Mouse (Mus musculus) forebrain, embryonic 12.5 days (tissue): ENCODE results near the gene Rufy1. TPM values are rescaled to one million over a fixed set of nuclear protein-coding genes. Genes with fewer than 3 reads are reported as not detected.
A peak's percentile ranks its signal among the peaks of the same experiment; 100 is the strongest.

Experiments used
- ATAC-seq: fragments of 200-750 bp; cut with Nextera tagmentation; 2 replicates; pipeline ENCODE4 v1.8.0; 2017; ENCODE audit warnings: moderate TSS enrichment; ENCODE audit not compliant: low FRiP score
- H3K27ac ChIP-seq: fragments of 300-500 bp; sonication (generic); 2 replicates; pipeline ENCODE4 v1.5.1; 2016; ENCODE audit warnings: mild to moderate bottlenecking
- H3K27me3 ChIP-seq: fragments of 300-500 bp; sonication (generic); 2 replicates; pipeline ENCODE4 v1.6.1; 2016; ENCODE audit warnings: mild to moderate bottlenecking
- H3K36me3 ChIP-seq: fragments of 300-500 bp; sonication (generic); replicated peaks from 2 replicates; pipeline ENCODE4 v1.6.1; 2016; ENCODE audit warnings: mild to moderate bottlenecking
- H3K4me1 ChIP-seq: fragments of 300-500 bp; sonication (generic); 2 replicates; pipeline ENCODE4 v1.6.1; 2016
- H3K4me2 ChIP-seq: fragments of 300-500 bp; sonication (generic); 2 replicates; pipeline ENCODE4 v1.6.1; 2016; ENCODE audit warnings: mild to moderate bottlenecking, moderate library complexity
- H3K4me3 ChIP-seq: fragments of 300-500 bp; sonication (generic); replicated peaks from 2 replicates; pipeline ENCODE4 v1.5.1; 2016; ENCODE audit warnings: mild to moderate bottlenecking
- H3K9ac ChIP-seq: fragments of 300-500 bp; sonication (generic); 2 replicates; pipeline ENCODE4 v1.6.1; 2016; ENCODE audit warnings: mild to moderate bottlenecking
- H3K9me3 ChIP-seq: fragments of 300-500 bp; sonication (generic); 2 replicates; pipeline ENCODE4 v1.6.1; 2016
- WGBS: fragments of 180-500 bp; shearing (Covaris S2); methylation state at CpG from one replicate; pipeline ENCODE4 v1.1.7; 2016; 5-methylcytosine and 5-hydroxymethylcytosine counted together
- polyA plus RNA-seq: library from polyadenylated mRNA; unstranded; fragments of >200 nt; fragmentation: Nextera tagmentation; extraction: Ambion mirVana; gene quantifications from 2 replicates; pipeline ENCODE4 v1.2.1, GENCODE M21; 2016

The Rufy1 gene
- polyA plus RNA-seq, 1 experiment from 2014 or later, result 31.5 TPM

- 44% methylated on average over 5 of the region's 5 CpGs for WGBS
These were observed 9.5 kb downstream of the Rufy1 start for GRCm38 (mm10) chr11:50421461-50421860.

GRCm38 (mm10) chr11:50417856-50418255 is 13.1 kb downstream of the Rufy1 start:
- 88% methylated on average over 2 of the region's 2 CpGs for WGBS
- H3K9me3 ChIP-seq, result no peaks in the 10 kb centered on the region
- H3K27me3 ChIP-seq, result no peaks in the 10 kb centered on the region
- H3K9ac ChIP-seq, result no peak overlapping the region
- H3K4me1 ChIP-seq, result peaks cover 6% of the 10 kb centered on the region
- no peak overlapping the region for H3K4me3 ChIP-seq
- H3K27ac ChIP-seq, result no peak overlapping the region
- ATAC-seq, result no peak
- H3K36me3 ChIP-seq, result peaks cover 52% of the 10 kb centered on the region
- no peak overlapping the region for H3K4me2 ChIP-seq

More at GRCm38 (mm10) chr11:50421461-50421860, 9.5 kb downstream of the Rufy1 start:
- Histone ChIP-seq H3K9ac (no peak overlapping the region; the same call in 1 of the 2 replicates), H3K27me3 (no peaks in the 10 kb centered on the region), H3K4me3 (peak overlapping the region; percentile 39), H3K4me2 (peak overlapping the region; percentile 63), H3K4me1 (peaks cover 6% of the 10 kb centered on the region), H3K9me3 (no peaks in the 10 kb centered on the region), H3K27ac (no peak overlapping the region), H3K36me3 (peaks cover 27% of the 10 kb centered on the region)
- peak; percentile 42; the same call in 1 of the 2 replicates for ATAC-seq

DNA sequence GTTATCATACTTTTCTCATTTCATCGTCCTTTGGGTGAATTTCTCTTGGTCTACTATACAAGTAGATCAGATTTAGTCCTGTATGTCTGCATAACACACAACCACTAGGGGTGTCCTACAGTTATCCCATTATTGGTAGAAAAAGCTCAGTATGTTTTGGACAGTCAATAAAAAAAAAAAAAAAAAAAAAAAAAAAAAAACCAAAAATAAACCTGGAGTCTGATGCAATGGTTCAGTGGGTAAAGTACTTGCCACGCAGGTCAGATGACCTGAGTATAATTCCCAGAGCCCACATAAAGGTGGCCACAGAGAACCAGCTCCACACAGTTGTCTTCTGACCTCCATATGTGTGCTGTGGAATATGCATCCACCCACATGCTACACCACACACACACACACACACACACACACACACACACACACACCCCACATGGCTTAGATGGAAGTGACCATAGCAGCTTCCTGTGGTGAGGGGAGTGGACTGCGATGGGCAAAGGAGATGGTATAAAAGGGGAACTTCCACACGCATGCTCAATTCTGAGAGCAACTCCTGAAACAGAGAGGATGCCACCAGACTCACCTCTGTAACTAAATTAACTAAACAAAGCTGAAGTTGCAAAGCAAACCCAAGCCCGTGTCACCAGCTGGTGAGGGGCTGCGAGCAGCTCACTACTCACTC is 15.2 kb downstream of the Rufy1 start:
- Histone ChIP-seq H3K36me3 (peaks cover 61% of the 10 kb centered on the region), H3K4me3 (no peak overlapping the region), H3K9ac (no peak overlapping the region), H3K27ac (no peak overlapping the region), H3K27me3 (no peaks in the 10 kb centered on the region), H3K4me2 (no peak overlapping the region), H3K9me3 (no peaks in the 10 kb centered on the region), H3K4me1 (no peaks in the 10 kb centered on the region)
- 95% methylated on average over 6 of the region's 6 CpGs for WGBS
- no peak for ATAC-seq

GRCm38 (mm10) chr11:50407235-50407634 is 23.7 kb downstream of the Rufy1 start:
- Histone ChIP-seq H3K4me3 (no peak overlapping the region), H3K9ac (no peak overlapping the region), H3K36me3 (peaks cover 48% of the 10 kb centered on the region), H3K27me3 (no peaks in the 10 kb centered on the region), H3K4me2 (no peak overlapping the region), H3K9me3 (no peaks in the 10 kb centered on the region), H3K27ac (no peak overlapping the region), H3K4me1 (no peaks in the 10 kb centered on the region)
- 77% methylated on average over 6 of the region's 6 CpGs for WGBS
- ATAC-seq, result no peak

DNA sequence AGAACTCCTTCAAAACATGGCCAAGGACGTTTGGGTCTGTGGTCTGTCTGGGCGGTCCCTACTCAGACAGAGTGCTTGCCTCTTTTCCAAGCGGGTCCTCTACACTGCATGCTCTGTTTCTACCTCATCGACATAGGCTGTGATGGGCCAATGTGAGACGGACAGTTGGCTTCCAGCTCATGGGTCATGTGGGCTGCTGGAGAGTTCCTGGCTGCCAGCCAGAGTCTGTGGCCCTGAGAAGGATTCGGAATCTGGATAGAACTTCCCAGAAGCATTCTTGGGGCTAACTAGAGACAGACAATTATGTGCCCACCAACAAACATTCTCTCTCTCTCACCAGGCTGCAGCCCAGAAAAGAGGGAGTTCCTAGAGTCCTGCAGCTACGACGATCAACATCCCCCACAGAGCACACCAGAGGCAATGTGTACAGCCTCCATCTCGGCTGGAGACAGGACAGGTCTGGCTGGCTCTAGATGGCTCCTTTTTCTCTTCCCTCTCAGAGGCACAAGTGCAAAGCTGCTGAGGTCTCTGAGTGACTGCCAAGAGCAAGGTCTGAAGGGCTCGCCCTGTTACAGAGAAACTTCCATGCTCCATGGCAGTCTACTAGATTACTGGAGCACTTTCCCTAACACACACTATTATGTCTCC is 27.4 kb downstream of the Rufy1 start:
- peaks cover 62% of the 10 kb centered on the region for H3K36me3 ChIP-seq
- 88% methylated on average over 10 of the region's 10 CpGs for WGBS

GRCm38 (mm10) chr11:50402481-50402880 is 28.4 kb downstream of the Rufy1 start:
- H3K9ac ChIP-seq, result no peak overlapping the region
- no peak for ATAC-seq
- no peak overlapping the region for H3K27ac ChIP-seq
- no peak overlapping the region for H3K4me2 ChIP-seq
- no peaks in the 10 kb centered on the region for H3K27me3 ChIP-seq
- WGBS, result 97% methylated on average over 3 of the region's 3 CpGs
- no peaks in the 10 kb centered on the region for H3K4me1 ChIP-seq
- peaks cover 72% of the 10 kb centered on the region for H3K36me3 ChIP-seq
- no peaks in the 10 kb centered on the region for H3K9me3 ChIP-seq
- H3K4me3 ChIP-seq, result no peak overlapping the region

More for the DNA sequence above, 27.4 kb downstream of the Rufy1 start:
- Histone ChIP-seq H3K4me2 (no peak overlapping the region), H3K9me3 (no peaks in the 10 kb centered on the region), H3K27me3 (no peaks in the 10 kb centered on the region), H3K4me3 (no peak overlapping the region), H3K4me1 (no peaks in the 10 kb centered on the region), H3K27ac (no peak overlapping the region), H3K9ac (no peak overlapping the region)
- no peak for ATAC-seq

GRCm38 (mm10) chr11:50398803-50399202 is 32.1 kb downstream of the Rufy1 start:
- Histone ChIP-seq H3K4me1 (no peaks in the 10 kb centered on the region), H3K9me3 (no peaks in the 10 kb centered on the region), H3K9ac (no peak overlapping the region), H3K4me2 (no peak overlapping the region), H3K27me3 (no peaks in the 10 kb centered on the region), H3K36me3 (peaks cover 82% of the 10 kb centered on the region), H3K4me3 (no peak overlapping the region), H3K27ac (no peak overlapping the region)
- WGBS, result 89% methylated on average over 13 of the region's 13 CpGs
- no peak for ATAC-seq

DNA sequence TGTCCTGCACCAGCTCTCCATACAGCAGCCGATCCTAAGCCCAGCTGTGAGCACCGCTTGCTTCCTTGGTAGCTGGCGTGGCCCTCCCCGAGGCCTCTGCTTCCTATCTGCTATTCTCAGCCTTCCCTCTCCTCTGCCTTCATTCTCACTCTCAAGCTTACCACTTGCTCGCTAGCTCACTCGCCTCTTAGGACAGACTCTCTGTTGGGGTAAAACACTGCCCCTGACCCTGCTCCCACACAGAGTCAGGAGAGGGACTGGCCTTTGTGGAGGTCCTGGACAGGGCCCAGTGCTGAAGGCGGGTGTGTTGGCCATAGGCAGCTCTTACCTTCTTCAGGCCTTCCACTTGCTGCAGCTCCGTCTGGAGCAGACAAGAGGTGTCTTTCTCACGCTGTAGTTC is 33.6 kb downstream of the Rufy1 start:
- Histone ChIP-seq H3K4me3 (no peak overlapping the region), H3K27ac (no peak overlapping the region), H3K27me3 (no peaks in the 10 kb centered on the region), H3K4me1 (no peaks in the 10 kb centered on the region), H3K4me2 (no peak overlapping the region), H3K36me3 (peaks cover 78% of the 10 kb centered on the region), H3K9ac (no peak overlapping the region), H3K9me3 (no peaks in the 10 kb centered on the region)
- WGBS, result 80% methylated on average over 9 of the region's 9 CpGs
- no peak for ATAC-seq

DNA sequence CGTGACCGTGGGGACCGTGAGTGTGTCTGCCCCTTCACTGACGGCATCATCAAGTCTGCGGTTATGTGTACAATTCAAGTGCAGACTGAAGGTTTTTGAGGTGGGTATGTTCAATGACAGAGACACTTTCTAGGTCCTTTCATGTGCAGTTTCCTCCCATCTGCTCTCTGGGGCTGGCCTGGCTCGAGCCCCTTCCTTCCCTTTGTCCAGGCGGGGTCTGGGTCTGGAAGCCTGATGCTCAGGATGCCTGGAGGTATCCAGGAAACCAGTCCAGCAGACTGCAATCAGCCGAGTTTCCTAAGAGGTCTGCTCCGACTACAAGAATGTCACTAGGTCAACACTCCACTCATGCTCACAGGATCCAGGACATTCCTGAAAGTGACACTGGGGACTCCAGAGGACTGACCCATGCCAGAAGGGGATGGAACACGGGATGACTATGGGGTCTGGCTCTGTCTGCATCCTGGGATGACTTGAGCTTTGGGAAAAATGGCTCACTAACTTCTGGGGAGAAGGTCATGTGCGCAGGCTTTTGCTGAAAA is 34.1 kb downstream of the Rufy1 start:
- Histone ChIP-seq H3K9ac (no peak overlapping the region), H3K27me3 (no peaks in the 10 kb centered on the region), H3K4me1 (no peaks in the 10 kb centered on the region), H3K27ac (no peak overlapping the region), H3K36me3 (peaks cover 78% of the 10 kb centered on the region), H3K4me3 (no peak overlapping the region), H3K4me2 (no peak overlapping the region), H3K9me3 (no peaks in the 10 kb centered on the region)
- ATAC-seq, result no peak
- 88% methylated on average over 11 of the region's 11 CpGs for WGBS

GRCm38 (mm10) chr11:50394731-50395130 is 36.2 kb downstream of the Rufy1 start:
- ATAC-seq, result no peak
- H3K9me3 ChIP-seq, result no peaks in the 10 kb centered on the region
- peaks cover 72% of the 10 kb centered on the region for H3K36me3 ChIP-seq
- no peak overlapping the region for H3K27ac ChIP-seq
- 91% methylated on average over 7 of the region's 7 CpGs for WGBS
- no peak overlapping the region for H3K4me3 ChIP-seq
- no peak overlapping the region for H3K9ac ChIP-seq
- H3K4me1 ChIP-seq, result no peaks in the 10 kb centered on the region
- H3K27me3 ChIP-seq, result no peaks in the 10 kb centered on the region
- no peak overlapping the region for H3K4me2 ChIP-seq

DNA sequence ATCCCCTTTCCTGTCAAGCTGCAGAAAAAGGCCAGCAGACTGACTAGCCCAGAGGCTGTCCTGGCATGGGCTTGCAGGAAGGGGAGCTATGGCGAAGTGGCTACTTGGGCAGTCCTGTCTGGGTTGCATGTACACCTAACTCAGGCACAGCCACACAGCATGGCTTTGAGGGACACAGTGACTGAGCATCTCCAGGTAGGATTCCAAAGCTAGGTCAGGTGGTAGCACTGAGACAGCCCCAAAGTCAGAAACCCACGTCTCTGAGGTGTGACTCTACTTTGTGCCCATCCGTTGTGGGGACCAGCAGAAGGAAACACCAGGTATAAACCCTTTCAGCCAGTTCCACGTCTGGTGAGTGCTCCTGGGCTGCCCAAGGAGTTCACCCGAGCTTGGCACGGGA is 37.6 kb downstream of the Rufy1 start:
- Histone ChIP-seq H3K9ac (no peak overlapping the region), H3K4me3 (no peak overlapping the region), H3K4me1 (no peaks in the 10 kb centered on the region), H3K27me3 (no peaks in the 10 kb centered on the region), H3K27ac (no peak overlapping the region), H3K36me3 (peaks cover 71% of the 10 kb centered on the region), H3K9me3 (no peaks in the 10 kb centered on the region), H3K4me2 (no peak overlapping the region)
- no peak for ATAC-seq
- 91% methylated on average over 6 of the region's 6 CpGs for WGBS

DNA sequence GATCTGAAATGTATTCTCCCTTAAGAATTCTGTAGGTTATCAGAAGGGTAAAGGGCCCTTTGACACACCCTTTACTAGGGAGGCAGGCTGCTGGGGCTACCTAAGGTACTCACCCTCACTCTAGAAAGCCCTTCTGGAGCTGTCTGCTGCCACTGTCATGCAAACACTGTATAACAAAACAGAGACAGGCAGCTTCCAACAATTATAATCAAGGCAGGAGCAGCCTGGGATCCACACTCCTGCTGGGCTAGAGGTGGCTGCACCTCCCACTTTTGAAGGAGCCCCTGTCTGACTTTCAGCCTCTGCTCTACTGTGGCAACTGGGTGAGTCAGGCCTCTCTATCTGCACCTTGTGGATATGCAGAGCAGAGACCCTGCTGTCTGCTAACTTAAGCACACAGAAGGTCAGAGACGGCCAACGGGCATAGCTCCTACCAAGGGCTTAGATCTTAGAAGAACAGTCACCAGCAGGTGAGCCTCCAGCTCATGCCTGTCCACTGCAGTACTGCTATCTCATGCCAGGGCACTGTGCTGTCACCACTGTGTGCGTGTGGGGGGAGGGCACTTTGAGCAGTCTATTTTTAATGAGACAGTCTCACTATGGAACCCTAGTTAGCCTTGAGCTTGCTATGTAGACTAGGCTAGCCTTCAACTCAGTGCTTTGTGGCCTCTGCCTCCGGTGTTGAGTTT is 39.5 kb downstream of the Rufy1 start:
- no peak overlapping the region for H3K4me3 ChIP-seq
- no peaks in the 10 kb centered on the region for H3K4me1 ChIP-seq
- H3K9ac ChIP-seq, result no peak overlapping the region
- H3K9me3 ChIP-seq, result no peaks in the 10 kb centered on the region
- 86% methylated on average over 4 of the region's 4 CpGs for WGBS
- H3K27me3 ChIP-seq, result no peaks in the 10 kb centered on the region
- H3K36me3 ChIP-seq, result peaks cover 71% of the 10 kb centered on the region
- H3K27ac ChIP-seq, result no peak overlapping the region
- no peak for ATAC-seq
- no peak overlapping the region for H3K4me2 ChIP-seq
